Mouse (Mus musculus): ENCODE measurements at regions not wholly inside any gene's neighbourhood (a gene's known extent, or its start where the extent isn't known, plus 50 kb on each side); places are given as distances from the start of the nearest gene placed in this dataset.

DNA sequence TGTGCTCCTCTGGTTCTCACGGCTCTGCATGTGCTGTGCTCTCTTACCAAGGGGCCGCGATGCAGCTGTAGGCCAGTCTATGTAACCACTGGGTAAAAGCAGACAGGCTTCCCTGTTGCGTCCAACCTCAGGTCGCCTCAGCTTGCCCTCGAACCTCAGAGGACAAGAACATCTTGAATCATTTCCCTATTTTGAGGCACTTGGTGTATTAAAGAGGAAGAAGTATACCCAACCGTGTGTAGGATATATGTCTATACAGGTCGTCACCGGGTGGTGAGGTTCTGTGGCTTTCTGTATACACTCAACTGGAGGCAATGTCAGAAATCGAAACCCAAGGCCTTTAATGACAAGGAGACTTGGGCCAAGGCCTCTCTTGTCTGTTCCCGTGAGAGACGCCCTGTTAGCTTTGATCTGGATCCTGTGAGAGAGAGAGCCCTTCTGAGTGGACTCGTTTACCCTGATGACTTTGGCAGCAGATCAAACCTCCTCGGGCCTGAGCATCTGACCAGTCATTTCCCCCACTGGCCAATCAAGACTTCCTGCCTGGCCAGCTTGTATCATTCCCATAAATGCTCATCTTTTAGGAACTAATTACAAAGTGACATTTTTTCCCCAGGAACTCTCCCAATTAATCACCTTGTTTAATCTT is 135.3 kb downstream of the 1500009L16Rik start:
- no peak for TF ChIP-seq MAX (IDR thresholded peaks at IDR 0.05; ENCODE audit: low read depth)
- TF ChIP-seq POLR2A (IDR thresholded peaks at IDR 0.05; ENCODE audit: insufficient read length, low read depth) = no peak
- no peak for TF ChIP-seq REST (IDR thresholded peaks at IDR 0.05; ENCODE audit: insufficient read depth, insufficient read length)
- no peak for TF ChIP-seq E2F4 (IDR thresholded peaks at IDR 0.05; ENCODE audit: insufficient read depth)
